Mouse (Mus musculus): ENCODE results near the gene Sec14l5. TPM values are rescaled to one million over a fixed set of nuclear protein-coding genes. Genes with fewer than 3 reads are reported as not detected.

Sec14l5 gene
- polyA plus RNA-seq, 1 experiment, result 25.4 TPM

GRCm38 (mm10) chr16:5123476-5123875, 23.4 kb upstream of the Sec14l5 start:
- 85% methylated on average over 6 of the region's 6 CpGs for WGBS

GRCm38 (mm10) chr16:5130196-5130595, 16.7 kb upstream of the Sec14l5 start:
- Histone ChIP-seq H3K27me3 (ENCODE audit: control insufficient read depth, insufficient read depth, low read length) (no peaks in the 10 kb centered on the region), H3K4me3 (replicated peaks; ENCODE audit: insufficient read depth, low read depth, low read length) (no peak overlapping the region), H3K4me1 (ENCODE audit: control insufficient read depth, insufficient read depth, low read length) (peaks cover 12% of the 10 kb centered on the region), H3K27ac (ENCODE audit: insufficient read depth, low read length) (no peak overlapping the region)
- 53% methylated on average over 2 of the region's 2 CpGs for WGBS
- DNase-seq, result no peak
- TF ChIP-seq POLR2A (IDR thresholded peaks at IDR 0.05; ENCODE audit: borderline replicate concordance, insufficient read depth, low read length) (no peak), CTCF (IDR thresholded peaks at IDR 0.05; ENCODE audit: borderline replicate concordance, insufficient read depth, low read depth, low read length) (no peak)

More at GRCm38 (mm10) chr16:5123476-5123875, 23.4 kb upstream of the Sec14l5 start:
- no peaks in the 10 kb centered on the region for H3K4me1 ChIP-seq (ENCODE audit: control insufficient read depth, insufficient read depth, low read length)
- no peak for DNase-seq
- no peaks in the 10 kb centered on the region for H3K27me3 ChIP-seq (ENCODE audit: control insufficient read depth, insufficient read depth, low read length)
- no peak overlapping the region for H3K4me3 ChIP-seq (replicated peaks; ENCODE audit: insufficient read depth, low read depth, low read length)
- TF ChIP-seq CTCF (IDR thresholded peaks at IDR 0.05; ENCODE audit: borderline replicate concordance, insufficient read depth, low read depth, low read length), result no peak
- TF ChIP-seq POLR2A (IDR thresholded peaks at IDR 0.05; ENCODE audit: borderline replicate concordance, insufficient read depth, low read length), result no peak
- no peak overlapping the region for H3K27ac ChIP-seq (ENCODE audit: insufficient read depth, low read length)

- peaks cover 14% of the 10 kb centered on the region for H3K4me1 ChIP-seq (ENCODE audit: control insufficient read depth, insufficient read depth, low read length)
- TF ChIP-seq POLR2A (IDR thresholded peaks at IDR 0.05; ENCODE audit: borderline replicate concordance, insufficient read depth, low read length), result no peak
- TF ChIP-seq CTCF (IDR thresholded peaks at IDR 0.05; ENCODE audit: borderline replicate concordance, insufficient read depth, low read depth, low read length), result no peak
- H3K27me3 ChIP-seq (ENCODE audit: control insufficient read depth, insufficient read depth, low read length), result no peaks in the 10 kb centered on the region
- no peak overlapping the region for H3K27ac ChIP-seq (ENCODE audit: insufficient read depth, low read length)
- 26% methylated on average over 4 of the region's 4 CpGs for WGBS
- no peak overlapping the region for H3K4me3 ChIP-seq (replicated peaks; ENCODE audit: insufficient read depth, low read depth, low read length)
- no peak for DNase-seq
Observed at GRCm38 (mm10) chr16:5130766-5131165, 16.1 kb upstream of the Sec14l5 start.

GRCm38 (mm10) chr16:5131251-5131922, 15.5 kb upstream of the Sec14l5 start:
- no peaks in the 10 kb centered on the region for H3K27me3 ChIP-seq (ENCODE audit: control insufficient read depth, insufficient read depth, low read length)
- no peak for DNase-seq
- WGBS, result 8% methylated on average over 25 of the region's 25 CpGs
- no peak overlapping the region for H3K4me3 ChIP-seq (replicated peaks; ENCODE audit: insufficient read depth, low read depth, low read length)
- no peak overlapping the region for H3K27ac ChIP-seq (ENCODE audit: insufficient read depth, low read length)
- H3K4me1 ChIP-seq (ENCODE audit: control insufficient read depth, insufficient read depth, low read length), result peaks cover 16% of the 10 kb centered on the region
- TF ChIP-seq CTCF (IDR thresholded peaks at IDR 0.05; ENCODE audit: borderline replicate concordance, insufficient read depth, low read depth, low read length) (no peak), POLR2A (IDR thresholded peaks at IDR 0.05; ENCODE audit: borderline replicate concordance, insufficient read depth, low read length) (no peak)

- peak; percentile 61 to 71 for DNase-seq
- Histone ChIP-seq H3K4me1 (ENCODE audit: control insufficient read depth, insufficient read depth, low read length) (peaks cover 19% of the 10 kb centered on the region), H3K27ac (ENCODE audit: insufficient read depth, low read length) (no peak within 1 kb of the TSS), H3K27me3 (ENCODE audit: control insufficient read depth, insufficient read depth, low read length) (no peaks in the 10 kb centered on the region), H3K4me3 (replicated peaks; ENCODE audit: insufficient read depth, low read depth, low read length) (peak within 1 kb of the TSS; percentile 47)
- TF ChIP-seq POLR2A (IDR thresholded peaks at IDR 0.05; ENCODE audit: borderline replicate concordance, insufficient read depth, low read length), result no peak
- TF ChIP-seq CTCF (IDR thresholded peaks at IDR 0.05; ENCODE audit: borderline replicate concordance, insufficient read depth, low read depth, low read length), result peak; percentile 19; the same call in 1 of the 2 replicates
- 2% methylated on average over 39 of the region's 39 CpGs for WGBS
Observed at GRCm38 (mm10) chr16:5132401-5132801, 14.5 kb upstream of the Sec14l5 start, which contains the start of gene Ppl. Gene Ppl, minus strand, starts transcription at chr16:5132421.

GRCm38 (mm10) chr16:5134623-5135330, 12.1 kb upstream of the Sec14l5 start:
- Histone ChIP-seq H3K27me3 (ENCODE audit: control insufficient read depth, insufficient read depth, low read length) (no peaks in the 10 kb centered on the region), H3K4me3 (replicated peaks; ENCODE audit: insufficient read depth, low read depth, low read length) (no peak overlapping the region), H3K4me1 (ENCODE audit: control insufficient read depth, insufficient read depth, low read length) (peaks cover 19% of the 10 kb centered on the region), H3K27ac (ENCODE audit: insufficient read depth, low read length) (no peak overlapping the region)
- peak; percentile 68 to 82 for DNase-seq
- WGBS, result 23% methylated on average over 14 of the region's 14 CpGs
- TF ChIP-seq POLR2A (IDR thresholded peaks at IDR 0.05; ENCODE audit: borderline replicate concordance, insufficient read depth, low read length) (no peak), CTCF (IDR thresholded peaks at IDR 0.05; ENCODE audit: borderline replicate concordance, insufficient read depth, low read depth, low read length) (no peak)

- no peak for DNase-seq
- Histone ChIP-seq H3K27ac (ENCODE audit: insufficient read depth, low read length) (no peak overlapping the region), H3K27me3 (ENCODE audit: control insufficient read depth, insufficient read depth, low read length) (no peaks in the 10 kb centered on the region), H3K4me3 (replicated peaks; ENCODE audit: insufficient read depth, low read depth, low read length) (no peak overlapping the region), H3K4me1 (ENCODE audit: control insufficient read depth, insufficient read depth, low read length) (peaks cover 19% of the 10 kb centered on the region)
- TF ChIP-seq POLR2A (IDR thresholded peaks at IDR 0.05; ENCODE audit: borderline replicate concordance, insufficient read depth, low read length) (no peak), CTCF (IDR thresholded peaks at IDR 0.05; ENCODE audit: borderline replicate concordance, insufficient read depth, low read depth, low read length) (no peak)
- 83% methylated on average over 8 of the region's 8 CpGs for WGBS
Observed at GRCm38 (mm10) chr16:5135551-5136261, 11.2 kb upstream of the Sec14l5 start.
